Mouse (Mus musculus) midbrain, postnatal 0 days (tissue): ENCODE data around the gene Tmem131. TPM values are rescaled to one million over a fixed set of nuclear protein-coding genes. Genes with fewer than 3 reads are reported as not detected.

Experiments
- ATAC-seq: fragments of 200-750 bp; cut with Nextera tagmentation; 2 replicates; pipeline ENCODE4 v1.8.0; 2017; ENCODE audit warnings: moderate number of reproducible peaks, mild to moderate bottlenecking, moderate TSS enrichment, moderate library complexity; ENCODE audit not compliant: low FRiP score
- DNase-seq: peaks from one replicate; pipeline ENCODE4 v3.0.0-alpha.2; 2015; ENCODE audit warnings: low spot score
- H3K27ac ChIP-seq: fragments of 300-500 bp; sonication (generic); 2 replicates; pipeline ENCODE4 v1.5.1; 2014; ENCODE audit warnings: low read depth, mild to moderate bottlenecking, low read length, mixed read lengths
- H3K27me3 ChIP-seq: fragments of 300-500 bp; sonication (generic); 2 replicates; pipeline ENCODE4 v1.6.1; 2014; ENCODE audit warnings: low read length, control low read depth, mixed read lengths; ENCODE audit not compliant: insufficient read depth
- H3K36me3 ChIP-seq: fragments of 300-500 bp; sonication (generic); 2 replicates; pipeline ENCODE4 v1.6.1; 2014; ENCODE audit warnings: low read length, control low read depth, mixed read lengths; ENCODE audit not compliant: insufficient read depth
- H3K4me1 ChIP-seq: fragments of 300-500 bp; sonication (generic); 2 replicates; pipeline ENCODE4 v1.6.1; 2014; ENCODE audit warnings: mild to moderate bottlenecking, control low read depth, antibody characterized with exemption, low read length, mixed read lengths; ENCODE audit not compliant: insufficient read depth
- H3K4me2 ChIP-seq: fragments of 300-500 bp; sonication (generic); 2 replicates; pipeline ENCODE4 v1.6.1; 2014; ENCODE audit warnings: low read depth, mild to moderate bottlenecking, low read length, mixed read lengths; ENCODE audit not compliant: poor library complexity, severe bottlenecking
- H3K4me3 ChIP-seq: fragments of 300-500 bp; sonication (generic); 2 replicates; pipeline ENCODE4 v1.5.1; 2014; ENCODE audit warnings: low read depth, mild to moderate bottlenecking, low read length, moderate library complexity
- H3K9ac ChIP-seq: fragments of 300-500 bp; sonication (generic); replicated peaks from 2 replicates; pipeline ENCODE4 v1.6.1; 2014; ENCODE audit warnings: mild to moderate bottlenecking, low read length, moderate library complexity, mixed read lengths; ENCODE audit not compliant: poor library complexity, severe bottlenecking
- H3K9me3 ChIP-seq: fragments of 300-500 bp; sonication (generic); 2 replicates; pipeline ENCODE4 v1.6.1; 2016; ENCODE audit warnings: low read length, control low read depth
- CTCF ChIP-seq: IDR thresholded peaks from 2 replicates; pipeline ENCODE4 v1.5.1; 2016; ENCODE audit warnings: antibody characterized with exemption, mild to moderate bottlenecking
- WGBS: fragments of 180-500 bp; shearing (Covaris S2); extraction: QIAGEN DNeasy Blood & Tissue Kit; methylation state at CpG from one replicate; pipeline ENCODE4 v1.1.7; 2014; 5-methylcytosine and 5-hydroxymethylcytosine counted together
- polyA plus RNA-seq: library from polyadenylated mRNA; unstranded; fragments of >200 nt; fragmentation: Nextera tagmentation; extraction: Ambion mirVana; gene quantifications from 2 replicates; pipeline ENCODE4 v1.2.1, GENCODE M21; 2015
- total RNA-seq: library from RNA; depleted of rRNA; stranded (reverse); fragments of >200 nt; gene quantifications from 2 replicates; pipeline ENCODE4 v1.2.3, GENCODE M21; 2014

Tmem131 gene
- total and polyA plus RNA-seq, 2 experiments from 2014 or later, result 11.1 to 25.8 TPM

DNA sequence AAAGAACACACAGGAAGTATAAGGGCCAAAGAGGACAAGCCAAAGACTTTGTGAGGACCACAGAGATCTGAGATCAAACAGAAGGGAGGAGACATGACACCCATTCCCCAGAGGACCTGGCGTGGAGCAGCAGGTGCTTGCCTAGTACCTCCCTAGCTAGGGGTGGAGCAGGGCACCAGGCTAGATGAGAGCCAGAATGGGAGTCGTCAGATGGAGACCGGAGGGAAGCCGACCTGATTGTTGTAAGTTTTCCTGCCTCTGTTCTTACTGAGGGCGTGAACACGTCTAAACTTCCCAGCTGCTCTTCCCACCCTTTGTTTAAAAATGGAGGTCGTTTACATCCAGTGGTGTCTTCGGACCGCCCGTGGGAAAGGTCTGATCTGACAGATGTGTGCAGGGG, 176.1 kb downstream of the Tmem131 start:
- WGBS, result 52% methylated on average over 10 of the region's 10 CpGs

GRCm38 (mm10) chr1:36766431-36767205, 176.8 kb downstream of the Tmem131 start:
- H3K4me1 ChIP-seq, result no peaks in the 10 kb centered on the region
- no peak overlapping the region for H3K9ac ChIP-seq
- no peak overlapping the region for H3K27ac ChIP-seq
- H3K27me3 ChIP-seq, result 0 out of 2 replicates have a peak, but pooled peaks cover 6% of the 10 kb centered on the region
- ATAC-seq, result no peak
- 64% methylated on average over 4 of the region's 4 CpGs for WGBS
- no peak overlapping the region for H3K4me2 ChIP-seq
- no peak overlapping the region for H3K4me3 ChIP-seq
- DNase-seq, result no peak
- H3K36me3 ChIP-seq, result no peaks in the 10 kb centered on the region
- no peaks in the 10 kb centered on the region for H3K9me3 ChIP-seq
- no peak for TF ChIP-seq CTCF

More for the DNA sequence above, 176.1 kb downstream of the Tmem131 start:
- no peak for TF ChIP-seq CTCF
- no peak overlapping the region for H3K4me3 ChIP-seq
- no peak overlapping the region for H3K4me2 ChIP-seq
- DNase-seq (no peak), ATAC-seq (no peak)
- no peak overlapping the region for H3K27ac ChIP-seq
- no peaks in the 10 kb centered on the region for H3K36me3 ChIP-seq
- H3K9me3 ChIP-seq, result no peaks in the 10 kb centered on the region
- no peak overlapping the region for H3K9ac ChIP-seq
- 0 out of 2 replicates have a peak, but pooled peaks cover 6% of the 10 kb centered on the region for H3K27me3 ChIP-seq
- H3K4me1 ChIP-seq, result no peaks in the 10 kb centered on the region

DNA sequence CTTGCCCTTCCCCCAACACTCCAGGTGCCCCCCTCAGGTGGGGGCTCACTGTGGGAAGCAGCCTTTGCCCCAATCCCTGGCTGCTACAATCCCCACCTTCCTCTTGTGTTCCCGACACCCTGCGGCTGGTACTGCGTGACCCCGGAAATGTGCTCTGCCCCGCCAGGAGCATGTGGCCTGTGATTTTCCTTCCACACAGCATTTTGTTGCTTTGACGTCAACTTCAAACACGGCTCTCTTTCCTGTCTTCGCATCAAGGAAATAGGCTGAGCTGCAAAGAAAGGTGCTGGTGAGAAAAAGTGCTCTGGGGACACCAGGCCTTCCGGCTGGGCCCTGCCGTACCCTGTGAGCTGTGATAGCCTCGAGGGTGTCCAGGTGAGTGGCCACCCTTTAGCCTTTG, 181.9 kb downstream of the Tmem131 start, which contains the start of gene Zap70:
Gene Zap70 (plus strand): TSS at position 231 of the 400 bp plus-strand sequence.
- Histone ChIP-seq H3K9ac (no peak within 1 kb of the TSS), H3K4me3 (no peak within 1 kb of the TSS), H3K4me1 (no peaks in the 10 kb centered on the region), H3K27ac (no peak within 1 kb of the TSS), H3K9me3 (no peaks in the 10 kb centered on the region), H3K4me2 (no peak within 1 kb of the TSS), H3K27me3 (no peaks in the 10 kb centered on the region), H3K36me3 (no peaks in the 10 kb centered on the region)
- no peak for ATAC-seq
- WGBS, result 84% methylated on average over 11 of the region's 11 CpGs
- no peak for TF ChIP-seq CTCF
- DNase-seq, result no peak

GRCm38 (mm10) chr1:36761061-36761460, 182.4 kb downstream of the Tmem131 start:
- ATAC-seq, result no peak

GRCm38 (mm10) chr1:36760401-36760800, 183.1 kb downstream of the Tmem131 start:
- Histone ChIP-seq H3K27me3 (no peaks in the 10 kb centered on the region), H3K4me1 (no peaks in the 10 kb centered on the region), H3K27ac (no peak overlapping the region), H3K36me3 (no peaks in the 10 kb centered on the region), H3K4me3 (no peak overlapping the region), H3K9ac (no peak overlapping the region), H3K9me3 (no peaks in the 10 kb centered on the region), H3K4me2 (no peak overlapping the region)
- no peak for DNase-seq
- TF ChIP-seq CTCF, result no peak
- 85% methylated on average over 9 of the region's 9 CpGs for WGBS
- no peak for ATAC-seq

More at GRCm38 (mm10) chr1:36761061-36761460, 182.4 kb downstream of the Tmem131 start:
- no peaks in the 10 kb centered on the region for H3K4me1 ChIP-seq
- H3K27me3 ChIP-seq, result no peaks in the 10 kb centered on the region
- no peak overlapping the region for H3K27ac ChIP-seq
- H3K9ac ChIP-seq, result no peak overlapping the region
- DNase-seq, result no peak
- H3K36me3 ChIP-seq, result no peaks in the 10 kb centered on the region
- H3K4me2 ChIP-seq, result no peak overlapping the region
- no peak for TF ChIP-seq CTCF
- no peaks in the 10 kb centered on the region for H3K9me3 ChIP-seq
- no peak overlapping the region for H3K4me3 ChIP-seq
- WGBS, result 83% methylated on average over 8 of the region's 8 CpGs

DNA sequence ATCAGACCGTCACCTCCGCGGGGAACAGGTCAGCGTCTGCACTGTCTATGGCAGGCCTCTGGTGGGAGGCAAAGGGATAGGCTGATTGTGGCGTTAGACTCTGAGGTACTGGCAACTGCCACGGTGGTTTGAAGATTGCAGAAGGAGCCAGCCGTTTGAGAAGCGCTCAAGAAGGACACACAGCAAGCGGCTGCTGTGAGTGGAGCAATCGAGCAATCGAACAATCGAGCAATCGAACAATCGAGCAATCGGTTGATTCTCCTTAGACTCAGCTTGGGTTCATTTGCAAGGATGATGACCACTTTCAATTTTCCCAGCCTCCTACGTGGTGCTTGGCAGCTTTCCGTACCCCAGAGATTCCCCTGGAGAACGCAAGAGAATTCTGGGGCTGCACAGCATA, 184.4 kb downstream of the Tmem131 start:
- Histone ChIP-seq H3K4me3 (no peak overlapping the region), H3K9ac (no peak overlapping the region), H3K4me1 (no peaks in the 10 kb centered on the region), H3K4me2 (no peak overlapping the region), H3K36me3 (no peaks in the 10 kb centered on the region), H3K9me3 (no peaks in the 10 kb centered on the region), H3K27me3 (no peaks in the 10 kb centered on the region), H3K27ac (no peak overlapping the region)
- 83% methylated on average over 18 of the region's 18 CpGs for WGBS
- DNase-seq (no peak), ATAC-seq (no peak)
- no peak for TF ChIP-seq CTCF
